Mouse (Mus musculus) ovary, adult 18-20 months (tissue): ENCODE data around the gene Olfr119.
"Not testable (repeated sequence)": the region's sequence is repeated elsewhere in the genome, so short reads cannot be mapped to it uniquely, and the experiment has no call there.

Source experiments
- DNase-seq: peaks from one replicate; pipeline ENCODE4 v3.0.0; 2022; ENCODE audit warnings: low spot score, mixed read lengths

Gene Olfr119

GRCm38 (mm10) chr17:37696264-37696663, at the start of gene Olfr119:
Olfr119 (plus strand) TSS chr17:37696564.
- DNase-seq, result not testable (repeated sequence)

- no peak for DNase-seq
Measured at GRCm38 (mm10) chr17:37663682-37664081, 32.7 kb upstream of the Olfr119 start, which contains the start of gene Olfr117. Olfr117 (minus strand) TSS chr17:37663782.

GRCm38 (mm10) chr17:37666688-37667087, 29.7 kb upstream of the Olfr119 start, which contains the start of gene Olfr118:
Olfr118 (plus strand) TSS chr17:37666988.
- no peak for DNase-seq

GRCm38 (mm10) chr17:37721508-37721907, 25.1 kb downstream of the Olfr119 start, which contains the start of gene Olfr120:
Olfr120 (plus strand) TSS chr17:37721808.
- DNase-seq, result no peak

- DNase-seq, result no peak
Measured at GRCm38 (mm10) chr17:37738070-37738469, 41.7 kb downstream of the Olfr119 start.
